Comparison of ENCODE assay signal across 14 mouse cellular contexts in the genomic region with DNA sequence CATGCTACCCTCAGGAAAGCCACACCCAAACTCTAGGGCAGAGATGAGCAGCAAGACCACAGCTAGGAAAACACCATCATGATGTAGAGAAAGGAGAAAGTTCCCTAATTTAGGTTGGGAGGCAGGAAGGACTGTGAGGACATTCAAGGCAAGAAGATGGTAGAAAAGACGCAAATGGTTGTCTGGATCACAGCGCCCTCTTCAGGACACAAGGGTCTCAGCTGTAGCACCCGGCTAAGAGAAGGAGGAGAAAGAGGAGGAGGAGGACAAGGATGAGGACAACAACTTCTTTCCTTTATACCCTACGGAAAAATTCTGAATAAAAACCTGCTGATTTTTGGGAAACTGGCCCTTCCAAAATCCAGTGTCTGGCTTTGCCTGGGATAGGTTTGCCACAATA.
DNase-seq lines count a peak whose midpoint lies in the region; ATAC-seq and TF ChIP-seq lines count a peak whose summit lies in the region.
"Had no signal": no experiment of that assay in that cellular context is flagged by ENCODE, and none has a peak within 500 bp of the region (broad histone marks: within the 10 kb centered on the region; RNA-seq: fewer than 3 reads in every experiment).

No protein-coding gene starts in this region.

- 47% methylated on average over 4 of the region's 4 CpGs for WGBS in lung, embryonic 14.5 days
- WGBS in stomach, postnatal 0 days, result 45% methylated on average over 4 of the region's 4 CpGs

- H3K27ac ChIP-seq in lung, embryonic 14.5 days (ENCODE audit: low read depth), result no peak overlapping the region
- H3K27ac ChIP-seq in stomach, postnatal 0 days (replicated peaks), result no peak overlapping the region

- TF ChIP-seq CTCF in lung, embryonic 14.5 days (IDR thresholded peaks at IDR 0.05; ENCODE audit: low read depth), result peak; percentile 34
- TF ChIP-seq CTCF in stomach, postnatal 0 days (IDR thresholded peaks at IDR 0.05; ENCODE audit: low read depth), result peak; percentile 41

- no peaks in the 10 kb centered on the region for H3K27me3 ChIP-seq in lung, embryonic 14.5 days (ENCODE audit: insufficient read depth, low read length)
- H3K27me3 ChIP-seq in stomach, postnatal 0 days (ENCODE audit: control insufficient read depth, insufficient read depth, low read length), result no peaks in the 10 kb centered on the region

- H3K4me2 ChIP-seq in lung, embryonic 14.5 days, result no peak overlapping the region
- no peak overlapping the region for H3K4me2 ChIP-seq in stomach, postnatal 0 days (replicated peaks; ENCODE audit: low read depth)

- no peak overlapping the region for H3K9ac ChIP-seq in lung, embryonic 14.5 days
- no peak overlapping the region for H3K9ac ChIP-seq in stomach, postnatal 0 days (ENCODE audit: low read length)

- intact Hi-C loops in left cerebral cortex, postnatal 25 days (cut with DNase I), result no loop called here

- ATAC-seq in lung, embryonic 14.5 days (ENCODE audit: insufficient read depth), result no peak
- ATAC-seq in stomach, postnatal 0 days (ENCODE audit: low FRiP score, low TSS enrichment), result no peak
- ATAC-seq: intestine, embryonic 16.5 days; midbrain, embryonic 16.5 days had no signal

- no peak overlapping the region for H3K4me3 ChIP-seq in lung, embryonic 14.5 days (ENCODE audit: low read depth, low read length)
- no peak overlapping the region for H3K4me3 ChIP-seq in stomach, postnatal 0 days (ENCODE audit: low read depth, low read length)

- no peaks in the 10 kb centered on the region for H3K4me1 ChIP-seq in lung, embryonic 14.5 days (ENCODE audit: insufficient read depth)
- H3K4me1 ChIP-seq in stomach, postnatal 0 days (replicated peaks; ENCODE audit: control insufficient read depth, insufficient read depth), result no peaks in the 10 kb centered on the region

- H3K9me3 ChIP-seq in lung, embryonic 14.5 days (ENCODE audit: low read depth, low read length), result no peaks in the 10 kb centered on the region
- no peaks in the 10 kb centered on the region for H3K9me3 ChIP-seq in stomach, postnatal 0 days (ENCODE audit: control insufficient read depth, low read length)

- TF ChIP-seq EP300 in stomach, postnatal 0 days (optimal IDR thresholded peaks at IDR 0.05), result no peak

- no peaks in the 10 kb centered on the region for H3K36me3 ChIP-seq in lung, embryonic 14.5 days (ENCODE audit: insufficient read depth)
- no peaks in the 10 kb centered on the region for H3K36me3 ChIP-seq in stomach, postnatal 0 days (ENCODE audit: control insufficient read depth, insufficient read depth, low read length)

- peak; percentile 11 for DNase-seq in adrenal gland, postnatal 14 days
- no peak for DNase-seq in adrenal gland, postnatal 25 days
- peak; percentile 18 for DNase-seq in lung, embryonic 14.5 days
- DNase-seq in lung, postnatal 14 days, result no peak
- peak; percentile 60 for DNase-seq in ZHBTc4 (ENCODE audit: low read depth, low spot score)
- DNase-seq in stomach, postnatal 0 days (ENCODE audit: low spot score), result no peak
- DNase-seq in left cerebral cortex, postnatal 25 days (ENCODE audit: low spot score in 2 of 2), result no peak
- DNase-seq in cerebellum, adult 18-20 months, result no peak
- DNase-seq: cerebellum, adult 9-11 months; gastrocnemius, postnatal 25 days; lung, adult 2 months; thymus, postnatal 4 days had no signal

Comparison
In these comparisons a context has a peak if more than half of its experiments do, and no peak if none do; other contexts are left out.
1. DNase-seq: peak in adrenal gland, postnatal 14 days (single experiment), lung, embryonic 14.5 days (single experiment) and ZHBTc4 (single experiment); none in adrenal gland, postnatal 25 days (single experiment), lung, postnatal 14 days (single experiment), stomach, postnatal 0 days (single experiment), left cerebral cortex, postnatal 25 days (0 of 2) and cerebellum, adult 18-20 months (0 of 2).